Mouse (Mus musculus) bone marrow macrophage, adult 2 months (primary cell): ENCODE measurements around the gene Pla2g2c.

ENCODE experiments used
- CTCF ChIP-seq: IDR thresholded peaks from 2 replicates; pipeline ENCODE4 v1.5.1; 2012; ENCODE audit warnings: low read depth, mild to moderate bottlenecking, low read length, moderate library complexity
- POLR2A ChIP-seq: IDR thresholded peaks from 2 replicates; pipeline ENCODE4 v1.6.1; 2012; ENCODE audit warnings: mild to moderate bottlenecking, low read depth, low read length, borderline replicate concordance

DNA sequence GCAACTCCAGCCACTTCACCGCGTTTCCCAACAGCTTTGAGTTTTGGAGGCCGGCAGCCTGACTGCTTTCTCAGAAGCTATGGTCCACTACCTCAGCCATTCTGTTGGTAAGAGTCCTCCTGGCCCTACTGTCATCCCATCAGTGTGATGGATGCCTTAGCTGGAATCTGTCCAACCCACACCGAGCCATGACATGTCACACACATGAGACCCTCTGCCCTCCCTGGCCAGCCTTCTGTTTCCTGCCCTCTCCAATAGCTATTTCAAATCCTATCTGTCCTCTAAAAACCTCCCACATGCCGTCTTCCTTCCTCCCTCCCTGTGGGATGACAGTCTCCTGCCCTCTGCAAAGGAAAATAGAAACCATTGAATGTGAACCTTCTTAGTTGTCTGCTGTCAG is 1.2 kb downstream of the Pla2g2c start:
- TF ChIP-seq CTCF (no peak), POLR2A (no peak)
